Mouse (Mus musculus) kidney, postnatal 0 days (tissue): ENCODE measurements around the gene Igflr1. TPM values are rescaled to one million over a fixed set of nuclear protein-coding genes. Genes with fewer than 3 reads are reported as not detected.

Experiments
- ATAC-seq: fragments of 200-750 bp; cut with Nextera tagmentation; replicated peaks from 2 replicates; pipeline ENCODE4 v1.8.0; 2017; ENCODE audit warnings: low read depth, moderate number of reproducible peaks, moderate TSS enrichment, moderate library complexity; ENCODE audit not compliant: low FRiP score
- DNase-seq: peaks from one replicate; pipeline ENCODE4 v3.0.0-alpha.2; 2016; ENCODE audit warnings: low spot score
- H3K27ac ChIP-seq: fragments of 300-500 bp; sonication (generic); 2 replicates; pipeline ENCODE4 v1.5.1; 2014; ENCODE audit warnings: mild to moderate bottlenecking
- H3K27me3 ChIP-seq: fragments of 300-500 bp; sonication (generic); 2 replicates; pipeline ENCODE4 v1.6.1; 2014; ENCODE audit warnings: low read length, mixed read lengths; ENCODE audit not compliant: insufficient read depth
- H3K36me3 ChIP-seq: fragments of 300-500 bp; sonication (generic); 2 replicates; pipeline ENCODE4 v1.6.1; 2014; ENCODE audit warnings: low read length, mixed read lengths; ENCODE audit not compliant: insufficient read depth
- H3K4me1 ChIP-seq: fragments of 300-500 bp; sonication (generic); replicated peaks from 2 replicates; pipeline ENCODE4 v1.6.1; 2014; ENCODE audit warnings: antibody characterized with exemption, low read length, mixed read lengths; ENCODE audit not compliant: insufficient read depth
- H3K4me2 ChIP-seq: fragments of 300-500 bp; sonication (generic); 2 replicates; pipeline ENCODE4 v1.6.1; 2014; ENCODE audit warnings: mild to moderate bottlenecking, low read length, moderate library complexity, mixed read lengths
- H3K4me3 ChIP-seq: fragments of 300-500 bp; sonication (generic); replicated peaks from 2 replicates; pipeline ENCODE4 v1.5.1; 2014; ENCODE audit warnings: low read depth, low read length
- H3K9ac ChIP-seq: fragments of 300-500 bp; sonication (generic); 2 replicates; pipeline ENCODE4 v1.6.1; 2014; ENCODE audit warnings: low read depth, low read length
- H3K9me3 ChIP-seq: fragments of 300-500 bp; sonication (generic); replicated peaks from 2 replicates; pipeline ENCODE4 v1.6.1; 2016; ENCODE audit warnings: low read length, inconsistent platforms, mixed read lengths
- CTCF ChIP-seq: IDR thresholded peaks from 2 replicates; pipeline ENCODE4 v1.5.1; 2016; ENCODE audit warnings: antibody characterized with exemption, low read depth, mild to moderate bottlenecking, moderate library complexity
- WGBS: fragments of 180-500 bp; shearing (Covaris S2); extraction: QIAGEN DNeasy Blood & Tissue Kit; methylation state at CpG from one replicate; pipeline ENCODE4 v1.1.7; 2014; 5-methylcytosine and 5-hydroxymethylcytosine counted together
- polyA plus RNA-seq: library from polyadenylated mRNA; unstranded; fragments of >200 nt; fragmentation: Nextera tagmentation; extraction: Ambion mirVana; gene quantifications from 2 replicates; pipeline ENCODE4 v1.2.1, GENCODE M21; 2015

Gene Igflr1
- polyA plus RNA-seq, 1 experiment from 2014 or later, result 2.5 TPM

DNA sequence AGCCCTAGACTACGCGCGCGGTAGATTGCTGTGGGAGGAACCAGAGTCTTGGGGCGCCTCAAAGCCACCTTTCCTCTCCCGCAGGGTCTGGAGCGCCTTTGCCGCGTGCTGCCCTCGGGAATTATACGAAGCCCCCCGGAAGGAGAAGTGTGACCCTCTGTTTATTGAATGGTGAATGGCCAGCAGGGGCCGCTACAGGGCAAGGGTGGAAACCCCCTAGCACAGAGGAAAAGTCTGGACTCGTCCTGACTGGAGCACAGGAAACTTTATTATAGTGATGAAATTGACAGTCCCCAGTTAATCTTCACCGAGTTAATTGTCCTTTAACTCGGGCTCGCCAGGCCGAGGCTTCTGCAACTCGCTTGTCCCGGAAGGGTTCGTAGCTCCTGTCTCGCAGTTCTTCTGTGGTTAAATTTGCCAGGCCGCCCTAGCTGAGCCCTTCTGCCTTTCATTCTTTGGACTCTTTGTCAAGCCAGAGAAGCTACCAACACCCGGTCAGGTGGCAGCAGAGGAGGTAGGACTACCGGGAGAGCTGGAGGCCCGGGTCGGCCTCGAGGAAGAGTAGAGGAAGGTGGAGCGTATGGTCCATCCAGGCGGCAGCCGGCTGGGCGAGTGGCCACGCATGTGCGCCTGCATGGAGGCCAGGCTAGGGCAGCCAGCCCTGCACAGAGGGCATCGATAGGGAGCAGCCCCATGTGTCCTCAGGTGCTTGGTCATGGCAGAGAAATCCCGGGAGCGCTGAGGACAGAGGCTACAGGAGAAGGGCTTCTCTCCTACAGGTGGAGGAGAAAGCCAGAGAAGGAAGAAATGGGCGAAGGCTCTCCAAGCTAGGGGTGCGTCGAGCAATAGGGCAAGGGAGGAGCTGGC lies 24.4 kb downstream of the Igflr1 start:
- Histone ChIP-seq H3K4me1 (peaks cover 12% of the 10 kb centered on the region), H3K9ac (peak overlapping the region; percentile 98), H3K4me3 (peak overlapping the region; percentile 99), H3K27me3 (no peaks in the 10 kb centered on the region), H3K9me3 (no peaks in the 10 kb centered on the region), H3K36me3 (peaks cover 18% of the 10 kb centered on the region), H3K4me2 (peak overlapping the region; percentile 91), H3K27ac (peak overlapping the region; percentile 93)
- 21% methylated on average over 40 of the region's 40 CpGs for WGBS
- TF ChIP-seq CTCF, result peak; percentile 94
- DNase-seq, result peak; percentile 95
- ATAC-seq, result peak; percentile 65

DNA sequence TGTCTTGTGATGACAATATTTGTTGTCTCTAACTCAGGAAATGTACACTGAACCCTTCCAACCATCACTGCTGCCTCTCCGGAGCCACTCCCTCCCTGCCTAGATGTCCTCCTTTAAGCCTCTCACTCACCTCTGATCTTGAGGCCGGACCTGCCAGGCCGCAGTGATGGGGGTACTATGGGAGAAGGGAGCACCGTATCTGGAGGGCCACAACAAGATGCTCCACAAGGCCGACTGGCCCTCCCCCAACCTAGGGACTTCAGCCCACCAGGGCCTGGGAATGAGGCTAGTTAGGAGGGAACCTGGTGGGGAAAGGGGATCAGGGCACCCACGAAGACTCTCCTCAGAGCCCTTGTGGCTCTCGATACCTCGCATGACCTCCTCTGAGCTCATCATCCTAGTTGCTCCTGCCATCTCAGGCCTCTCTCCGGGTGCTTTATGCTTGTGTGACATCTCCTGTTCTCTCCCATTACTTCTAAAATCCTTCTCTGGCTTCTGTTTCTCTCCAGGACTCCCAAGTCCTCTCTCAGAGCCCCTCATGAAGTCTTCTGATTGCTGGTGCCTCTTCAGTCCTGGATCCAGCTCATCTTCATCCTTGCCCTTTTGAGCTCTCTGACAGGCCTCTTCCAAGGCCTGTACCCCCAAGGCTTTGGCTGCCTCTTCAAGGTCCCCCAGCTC lies 25.8 kb downstream of the Igflr1 start:
- no peak for TF ChIP-seq CTCF
- no peak overlapping the region for H3K4me2 ChIP-seq
- H3K9me3 ChIP-seq, result no peaks in the 10 kb centered on the region
- no peak for ATAC-seq
- 0 out of 2 replicates have a peak overlapping the region, but pooled peaks have one; percentile 5 for H3K9ac ChIP-seq
- H3K4me1 ChIP-seq, result peaks cover 12% of the 10 kb centered on the region
- no peak for DNase-seq
- no peak overlapping the region for H3K27ac ChIP-seq
- WGBS, result 86% methylated on average over 9 of the region's 9 CpGs
- H3K27me3 ChIP-seq, result no peaks in the 10 kb centered on the region
- peaks cover 8% of the 10 kb centered on the region; the same call in 1 of the 2 replicates for H3K36me3 ChIP-seq
- no peak overlapping the region for H3K4me3 ChIP-seq

DNA sequence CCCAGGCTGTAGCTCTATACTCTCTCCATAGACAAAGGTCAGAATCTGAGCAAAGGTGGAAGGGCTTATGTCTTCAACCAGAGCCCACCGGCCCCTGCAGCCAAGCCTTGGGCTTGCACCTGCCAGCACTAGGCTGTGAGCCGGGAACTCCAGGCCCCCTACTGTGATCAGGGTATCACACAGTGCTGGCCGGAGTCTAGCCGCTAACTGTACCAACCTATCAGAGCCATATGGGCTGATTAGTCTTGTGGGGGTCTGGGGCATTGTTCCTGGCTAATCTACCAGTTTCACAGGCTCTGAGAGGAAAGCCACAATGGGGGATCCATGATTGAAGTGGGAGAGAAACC lies 26.4 kb downstream of the Igflr1 start:
- WGBS, result 76% methylated on average over 4 of the region's 4 CpGs
- no peak overlapping the region for H3K27ac ChIP-seq
- ATAC-seq, result no peak

DNA sequence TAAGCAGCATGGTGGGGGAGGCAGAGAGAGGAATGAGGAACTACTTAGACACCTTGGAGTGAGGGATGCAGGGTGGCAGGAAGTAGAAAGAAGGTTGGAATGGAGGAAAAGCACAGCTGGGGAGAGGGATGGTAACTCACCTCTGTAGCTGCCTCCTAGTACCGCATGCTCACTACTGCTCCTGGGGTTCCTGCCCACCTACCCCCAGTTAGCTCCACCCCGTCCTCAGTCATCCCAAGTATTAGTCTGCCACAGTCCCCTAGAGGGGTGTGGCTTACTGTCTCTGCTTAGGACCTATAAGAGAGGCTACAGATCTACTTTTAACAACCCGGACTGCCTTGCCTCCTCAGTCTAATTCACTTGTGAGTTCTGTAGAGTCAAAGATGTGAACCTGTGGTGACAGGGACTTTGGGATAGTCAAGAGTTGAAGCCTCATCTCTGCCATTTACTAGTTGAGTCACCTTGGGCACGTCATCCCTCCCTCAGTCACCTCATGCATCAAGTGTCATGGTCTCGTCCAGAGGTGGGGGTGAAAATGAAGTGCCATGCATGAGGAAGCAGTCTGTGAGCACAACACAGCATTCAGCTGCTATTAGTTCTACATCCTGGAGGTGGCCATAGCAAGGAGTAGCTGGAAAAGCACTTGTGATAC lies 27.7 kb downstream of the Igflr1 start:
- Histone ChIP-seq H3K4me3 (no peak overlapping the region), H3K4me1 (peaks cover 6% of the 10 kb centered on the region), H3K9ac (no peak overlapping the region), H3K4me2 (no peak overlapping the region), H3K27ac (no peak overlapping the region), H3K9me3 (no peaks in the 10 kb centered on the region), H3K27me3 (no peaks in the 10 kb centered on the region), H3K36me3 (no peaks in the 10 kb centered on the region)
- ATAC-seq (no peak), DNase-seq (no peak)
- 35% methylated on average over 5 of the region's 5 CpGs for WGBS
- peak; percentile 23; the same call in 1 of the 2 replicates for TF ChIP-seq CTCF

More for the DNA sequence above, 26.4 kb downstream of the Igflr1 start:
- Histone ChIP-seq H3K9ac (no peak overlapping the region), H3K36me3 (peaks cover 3% of the 10 kb centered on the region; the same call in 1 of the 2 replicates), H3K4me2 (no peak overlapping the region), H3K9me3 (no peaks in the 10 kb centered on the region), H3K27me3 (no peaks in the 10 kb centered on the region), H3K4me3 (no peak overlapping the region), H3K4me1 (peaks cover 12% of the 10 kb centered on the region)
- no peak for TF ChIP-seq CTCF
- no peak for DNase-seq

DNA sequence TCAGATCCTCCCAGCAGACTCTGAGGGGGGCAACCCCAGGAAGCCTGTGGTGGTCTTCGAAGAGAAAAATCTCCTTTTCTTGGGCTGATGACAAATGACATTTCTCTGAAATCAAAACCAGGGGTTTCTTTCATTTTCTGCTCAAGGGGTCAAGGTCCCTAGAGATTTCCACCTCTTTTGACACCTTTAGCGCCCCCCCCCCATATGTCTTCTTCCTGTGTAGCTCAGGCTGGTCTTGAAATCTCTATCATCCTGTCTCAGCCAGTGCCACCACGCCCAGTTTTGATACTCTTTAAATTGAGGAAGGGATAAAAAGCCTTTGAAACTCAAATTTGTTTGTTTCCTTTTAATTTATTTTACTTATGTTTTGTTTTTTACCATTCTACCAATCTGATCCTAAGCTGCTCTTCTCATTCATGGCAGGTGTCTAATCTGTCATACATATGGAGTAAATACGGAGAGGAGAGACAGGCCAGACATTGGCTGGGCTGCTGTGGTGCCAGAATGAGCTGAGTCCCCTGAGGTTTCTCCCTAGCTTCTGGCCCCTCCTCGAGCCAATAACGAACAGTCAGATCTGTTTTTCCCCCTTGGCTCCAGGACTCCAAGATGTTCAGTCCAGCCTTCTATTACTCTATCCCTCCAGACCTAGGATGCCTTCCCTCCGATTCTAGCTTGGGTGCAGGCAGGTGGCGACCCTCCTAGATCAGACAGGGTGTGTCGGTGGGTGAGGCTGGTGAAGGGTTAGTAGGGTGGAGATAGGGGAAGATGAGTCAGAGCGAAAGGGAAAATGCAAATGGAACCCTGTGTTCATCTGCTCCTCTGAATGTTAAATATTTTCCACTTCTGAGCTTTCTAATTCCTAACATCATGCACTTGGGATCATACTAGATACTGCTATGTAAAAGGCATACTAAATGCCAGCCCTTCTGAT lies 28.6 kb downstream of the Igflr1 start:
- TF ChIP-seq CTCF, result no peak
- Histone ChIP-seq H3K27me3 (no peaks in the 10 kb centered on the region), H3K9ac (no peak overlapping the region), H3K36me3 (no peaks in the 10 kb centered on the region), H3K4me1 (peaks cover 6% of the 10 kb centered on the region), H3K27ac (no peak overlapping the region), H3K4me3 (no peak overlapping the region), H3K4me2 (no peak overlapping the region), H3K9me3 (no peaks in the 10 kb centered on the region)
- ATAC-seq, result no peak
- 74% methylated on average over 10 of the region's 10 CpGs for WGBS
- no peak for DNase-seq
